12 mouse cellular contexts compared by ENCODE assay signal in the genomic region with DNA sequence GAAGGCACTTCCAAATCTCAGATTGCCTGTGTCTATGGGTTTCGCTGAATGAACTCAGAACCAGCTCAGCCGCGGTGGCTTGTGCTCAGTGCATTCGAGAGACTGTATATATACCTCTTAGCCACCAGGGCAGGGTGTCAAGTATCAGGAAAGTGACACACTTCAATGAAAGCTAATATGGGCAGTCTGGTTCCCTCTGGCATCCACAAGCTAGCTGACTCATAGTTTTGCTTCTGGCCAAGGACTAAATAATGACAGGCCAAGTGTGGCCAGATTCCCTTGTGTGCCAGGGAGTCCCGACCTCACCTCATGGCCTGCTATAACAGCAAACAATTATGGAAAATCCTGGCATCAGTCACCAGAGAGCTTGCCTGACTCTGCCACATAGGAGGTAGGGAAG.
A peak's percentile ranks its signal among the peaks of the same experiment; 100 is the strongest.
DNase-seq lines count a peak whose midpoint lies in the region; ATAC-seq and TF ChIP-seq lines count a peak whose summit lies in the region.
"Had no signal": no experiment of that assay in that cellular context is flagged by ENCODE, and none has a peak within 500 bp of the region (broad histone marks: within the 10 kb centered on the region; RNA-seq: fewer than 3 reads in every experiment).

No protein-coding gene starts in this region.

- H3K4me1 ChIP-seq in kidney, embryonic 14.5 days (ENCODE audit: control insufficient read depth, insufficient read depth, low read length), result no peaks in the 10 kb centered on the region
- no peaks in the 10 kb centered on the region for H3K4me1 ChIP-seq in embryonic facial prominence, embryonic 14.5 days (ENCODE audit: control insufficient read depth, insufficient read depth, low read length)
- H3K4me1 ChIP-seq in intestine, postnatal 0 days (replicated peaks; ENCODE audit: control insufficient read depth, insufficient read depth, low read length), result no peaks in the 10 kb centered on the region
- H3K4me1 ChIP-seq: midbrain, embryonic 13.5 days; neural tube, embryonic 13.5 days had no signal

- H3K9ac ChIP-seq in kidney, embryonic 14.5 days (ENCODE audit: low read depth, low read length), result no peak overlapping the region
- H3K9ac ChIP-seq in embryonic facial prominence, embryonic 14.5 days (ENCODE audit: low read depth, low read length), result no peak overlapping the region
- H3K9ac ChIP-seq in intestine, postnatal 0 days (ENCODE audit: low read depth, low read length), result no peak overlapping the region
- H3K9ac ChIP-seq: forebrain, postnatal 0 days; midbrain, embryonic 13.5 days; neural tube, embryonic 13.5 days had no signal

- peak; percentile 66; the same call in 1 of the 2 replicates for ATAC-seq in kidney, embryonic 14.5 days (ENCODE audit: low FRiP score, low TSS enrichment)
- ATAC-seq in embryonic facial prominence, embryonic 14.5 days (ENCODE audit: low read depth), result peak; percentile 50; the same call in 1 of the 2 replicates
- ATAC-seq in megakaryocyte-erythroid progenitor cell, adult 5-6 weeks (replicated peaks; ENCODE audit: low FRiP score, low TSS enrichment, poor library complexity, severe bottlenecking), result 0 out of 2 replicates have a peak, but pooled peaks have one; percentile 14
- ATAC-seq in intestine, postnatal 0 days, result no peak
- ATAC-seq: activated CD4-positive, CD25-positive, alpha-beta regulatory T cell, adult 4 months; forebrain, postnatal 0 days; midbrain, embryonic 13.5 days had no signal

- WGBS in kidney, embryonic 14.5 days, result 56% methylated on average over 5 of the region's 5 CpGs
- 57% methylated on average over 5 of the region's 5 CpGs for WGBS in embryonic facial prominence, embryonic 14.5 days
- 85% methylated on average over 5 of the region's 5 CpGs for WGBS in intestine, postnatal 0 days

- no peaks in the 10 kb centered on the region for H3K36me3 ChIP-seq in kidney, embryonic 14.5 days (ENCODE audit: control insufficient read depth, insufficient read depth, low read length)
- H3K36me3 ChIP-seq in embryonic facial prominence, embryonic 14.5 days (ENCODE audit: control insufficient read depth, insufficient read depth, low read length), result no peaks in the 10 kb centered on the region
- H3K36me3 ChIP-seq in intestine, postnatal 0 days (ENCODE audit: control insufficient read depth, insufficient read depth), result no peaks in the 10 kb centered on the region
- H3K36me3 ChIP-seq: midbrain, embryonic 13.5 days had no signal

- DNase-seq in kidney, postnatal 10 days, result no peak
- peak; percentile 55 for DNase-seq in cerebellum, adult 11-12 months
- peak; percentile 18 for DNase-seq in embryonic facial prominence, embryonic 14.5 days (ENCODE audit: low spot score)
- DNase-seq in layer of hippocampus, adult 8-10 months (ENCODE audit: low spot score in 2 of 2), result no peak
- DNase-seq in kidney, adult 8-10 months, result no peak
- DNase-seq: forebrain, postnatal 0 days had no signal

- H3K27ac ChIP-seq in kidney, embryonic 14.5 days (ENCODE audit: low read depth, low read length), result no peak overlapping the region
- H3K27ac ChIP-seq in embryonic facial prominence, embryonic 14.5 days (replicated peaks; ENCODE audit: low read depth, low read length), result no peak overlapping the region
- H3K27ac ChIP-seq in intestine, postnatal 0 days (ENCODE audit: low read depth, low read length), result no peak overlapping the region
- H3K27ac ChIP-seq: midbrain, embryonic 13.5 days; neural tube, embryonic 13.5 days had no signal

- H3K4me3 ChIP-seq in kidney, embryonic 14.5 days (ENCODE audit: low read length), result no peak overlapping the region
- H3K4me3 ChIP-seq in embryonic facial prominence, embryonic 14.5 days (ENCODE audit: low read depth, low read length), result no peak overlapping the region
- no peak overlapping the region for H3K4me3 ChIP-seq in intestine, postnatal 0 days (ENCODE audit: low read depth, low read length)
- H3K4me3 ChIP-seq: midbrain, embryonic 13.5 days; neural tube, embryonic 13.5 days had no signal

- no peak for TF ChIP-seq CTCF in intestine, postnatal 0 days (IDR thresholded peaks at IDR 0.05; ENCODE audit: low read depth)

- H3K4me2 ChIP-seq in kidney, embryonic 14.5 days (replicated peaks; ENCODE audit: low read depth, low read length), result no peak overlapping the region
- H3K4me2 ChIP-seq in embryonic facial prominence, embryonic 14.5 days (ENCODE audit: low read depth, low read length), result no peak overlapping the region
- no peak overlapping the region for H3K4me2 ChIP-seq in intestine, postnatal 0 days (replicated peaks; ENCODE audit: low read depth)
- H3K4me2 ChIP-seq: midbrain, embryonic 13.5 days; neural tube, embryonic 13.5 days had no signal

- H3K9me3 ChIP-seq in kidney, embryonic 14.5 days (ENCODE audit: control insufficient read depth, low read length), result no peaks in the 10 kb centered on the region
- H3K9me3 ChIP-seq in embryonic facial prominence, embryonic 14.5 days (ENCODE audit: control insufficient read depth, low read length), result no peaks in the 10 kb centered on the region
- H3K9me3 ChIP-seq in intestine, postnatal 0 days (ENCODE audit: control insufficient read depth), result no peaks in the 10 kb centered on the region
- H3K9me3 ChIP-seq: midbrain, embryonic 13.5 days; neural tube, embryonic 13.5 days had no signal

- no peaks in the 10 kb centered on the region for H3K27me3 ChIP-seq in kidney, embryonic 14.5 days (ENCODE audit: control insufficient read depth, insufficient read depth, low read length)
- H3K27me3 ChIP-seq in embryonic facial prominence, embryonic 14.5 days (replicated peaks; ENCODE audit: control insufficient read depth, insufficient read depth, low read length), result no peaks in the 10 kb centered on the region
- H3K27me3 ChIP-seq in intestine, postnatal 0 days (replicated peaks; ENCODE audit: control insufficient read depth, insufficient read depth, low read length), result no peaks in the 10 kb centered on the region
- H3K27me3 ChIP-seq: midbrain, embryonic 13.5 days; neural tube, embryonic 13.5 days had no signal

Comparison
In these comparisons a context has a peak if more than half of its experiments do, and no peak if none do; other contexts are left out.
1. DNase-seq: peak in cerebellum, adult 11-12 months (single experiment) and embryonic facial prominence, embryonic 14.5 days (single experiment); none in kidney, postnatal 10 days (single experiment), layer of hippocampus, adult 8-10 months (0 of 2) and kidney, adult 8-10 months (0 of 2).